Mouse (Mus musculus): ENCODE results near the gene Skil. TPM values are rescaled to one million over a fixed set of nuclear protein-coding genes. Genes with fewer than 3 reads are reported as not detected.

Gene Skil
- total and polyA plus RNA-seq, 3 experiments, result 11.1 to 18.9 (median 11.2) TPM

- H3K4me1 ChIP-seq (ENCODE audit: control insufficient read depth in 1 of 2, insufficient read depth in 2 of 2), result peaks cover 5 to 11% of the 10 kb centered on the region in 2 experiments; a peak in 3 of 4 replicates
- no peaks in the 10 kb centered on the region for H3K36me3 ChIP-seq (replicated peaks in 1 of 2; ENCODE audit: control insufficient read depth in 1 of 2, insufficient read depth in 1 of 2, low read length in 1 of 2)
- no peaks in the 10 kb centered on the region for H3K9me3 ChIP-seq (replicated peaks; ENCODE audit: low read length)
- H3K9ac ChIP-seq (ENCODE audit: insufficient read depth, low read depth), result no peak overlapping the region
- DNase-seq (ENCODE audit: extremely low read depth), result no peak
- H3K27me3 ChIP-seq (replicated peaks), result no peaks in the 10 kb centered on the region
- no peak for TF ChIP-seq SIN3A (IDR thresholded peaks at IDR 0.05; ENCODE audit: low read length)
- no peak for TF ChIP-seq USF2 (conservative IDR thresholded peaks at IDR 0.05; ENCODE audit: low read depth, low read length)
- no peak for TF ChIP-seq NELFE (IDR thresholded peaks at IDR 0.05; ENCODE audit: low read depth, low read length)
- no peak for TF ChIP-seq MAX (IDR thresholded peaks at IDR 0.05; ENCODE audit: low read length)
- TF ChIP-seq GABPA (IDR thresholded peaks at IDR 0.05; ENCODE audit: insufficient replicate concordance, low read depth, low read length), result no peak
- no peak for TF ChIP-seq POLR2AphosphoS2 (IDR thresholded peaks at IDR 0.05; ENCODE audit: low read depth, low read length)
- TF ChIP-seq ETS1 (conservative IDR thresholded peaks at IDR 0.05; ENCODE audit: low read depth, low read length), result no peak
- no peak for TF ChIP-seq ELF1 (IDR thresholded peaks at IDR 0.05; ENCODE audit: low read depth, low read length)
- TF ChIP-seq HCFC1 (IDR thresholded peaks at IDR 0.05; ENCODE audit: low read depth, low read length), result no peak
- in situ Hi-C loops (cut with MboI; ENCODE audit: low pct_ligation_motif_present, low pct_unique_long_range_greater_than_20kb, low sequenced_read_pairs), result loop anchor here (25.0 kb wide), 1 partner anchor 271 kb away; the partner anchor contains the start of gene Gpr160
- H3K79me2 ChIP-seq (replicated peaks; ENCODE audit: control insufficient read depth, extremely low read depth, insufficient read depth, poor library complexity, severe bottlenecking), result no peaks in the 10 kb centered on the region
- H3K27ac ChIP-seq (ENCODE audit: insufficient read depth, low read depth), result no peak overlapping the region
- dilution Hi-C loops (cut with MboI; ENCODE audit: extremely low pct_ligation_motif_present, extremely low pct_unique_long_range_greater_than_20kb, low sequenced_read_pairs), result no loop called here
- H3K4me3 ChIP-seq (replicated peaks in 1 of 3; ENCODE audit: low read depth in 2 of 3, low read length in 2 of 3, poor library complexity in 1 of 3), result no peak overlapping the region
- H3K4me2 ChIP-seq (ENCODE audit: insufficient read depth, low read depth, poor library complexity, severe bottlenecking), result no peak overlapping the region
Measured at GRCm38 (mm10) chr3:31133664-31134063, 38.8 kb downstream of the Skil start.

GRCm38 (mm10) chr3:31134246-31134645, 39.4 kb downstream of the Skil start:
- no peaks in the 10 kb centered on the region for H3K9me3 ChIP-seq (replicated peaks; ENCODE audit: low read length)
- in situ Hi-C loops (cut with MboI; ENCODE audit: low pct_ligation_motif_present, low pct_unique_long_range_greater_than_20kb, low sequenced_read_pairs) (loop anchor here (25.0 kb wide), 1 partner anchor 272 kb away; the partner anchor contains the start of gene Gpr160), dilution Hi-C loops (cut with MboI; ENCODE audit: extremely low pct_ligation_motif_present, extremely low pct_unique_long_range_greater_than_20kb, low sequenced_read_pairs) (no loop called here)
- H3K4me2 ChIP-seq (ENCODE audit: insufficient read depth, low read depth, poor library complexity, severe bottlenecking), result no peak overlapping the region
- DNase-seq (ENCODE audit: extremely low read depth), result no peak
- H3K27ac ChIP-seq (ENCODE audit: insufficient read depth, low read depth), result no peak overlapping the region
- H3K4me1 ChIP-seq (ENCODE audit: control insufficient read depth in 1 of 2, insufficient read depth in 2 of 2), result peaks cover 5 to 13% of the 10 kb centered on the region in 2 experiments; a peak in 3 of 4 replicates
- no peaks in the 10 kb centered on the region for H3K79me2 ChIP-seq (replicated peaks; ENCODE audit: control insufficient read depth, extremely low read depth, insufficient read depth, poor library complexity, severe bottlenecking)
- no peaks in the 10 kb centered on the region for H3K27me3 ChIP-seq (replicated peaks)
- TF ChIP-seq POLR2A (IDR thresholded peaks at IDR 0.05; ENCODE audit: low read depth, low read length), result no peak
- no peak for TF ChIP-seq NRF1 (IDR thresholded peaks at IDR 0.05; ENCODE audit: low read depth, low read length)
- no peak for TF ChIP-seq MEF2A (IDR thresholded peaks at IDR 0.05; ENCODE audit: borderline replicate concordance, low read depth, low read length)
- TF ChIP-seq BHLHE40 (IDR thresholded peaks at IDR 0.05; ENCODE audit: low read depth, low read length), result no peak
- no peak for TF ChIP-seq PAX5 (IDR thresholded peaks at IDR 0.05; ENCODE audit: low read length)
- no peak for TF ChIP-seq JUN (IDR thresholded peaks at IDR 0.05; ENCODE audit: insufficient read depth, low read depth, low read length)
- no peak for TF ChIP-seq USF1 (IDR thresholded peaks at IDR 0.05; ENCODE audit: low read depth, low read length)
- no peak for TF ChIP-seq EP300 (IDR thresholded peaks at IDR 0.05; ENCODE audit: low read length)
- TF ChIP-seq ZMIZ1 (IDR thresholded peaks at IDR 0.05; ENCODE audit: low read depth, low read length), result no peak
- TF ChIP-seq MAX (IDR thresholded peaks at IDR 0.05; ENCODE audit: low read length), result no peak
- no peak for TF ChIP-seq CHD2 (IDR thresholded peaks at IDR 0.05; ENCODE audit: low read length)
- TF ChIP-seq MYC (IDR thresholded peaks at IDR 0.05; ENCODE audit: low read depth, low read length), result no peak
- TF ChIP-seq JUND (conservative IDR thresholded peaks at IDR 0.05; ENCODE audit: low read depth, low read length), result no peak
- no peak for TF ChIP-seq TCF12 (IDR thresholded peaks at IDR 0.05; ENCODE audit: low read depth, low read length)
- no peak for TF ChIP-seq SMC3 (IDR thresholded peaks at IDR 0.05; ENCODE audit: low read depth, low read length)
- TF ChIP-seq USF2 (conservative IDR thresholded peaks at IDR 0.05; ENCODE audit: low read depth, low read length), result no peak
- no peak for TF ChIP-seq HCFC1 (IDR thresholded peaks at IDR 0.05; ENCODE audit: low read depth, low read length)
- no peak for TF ChIP-seq CHD1 (IDR thresholded peaks at IDR 0.05; ENCODE audit: low read depth, low read length)
- H3K9ac ChIP-seq (ENCODE audit: insufficient read depth, low read depth), result no peak overlapping the region
- no peaks in the 10 kb centered on the region for H3K36me3 ChIP-seq (replicated peaks in 1 of 2; ENCODE audit: control insufficient read depth in 1 of 2, insufficient read depth in 1 of 2, low read length in 1 of 2)
- no peak overlapping the region for H3K4me3 ChIP-seq (replicated peaks in 1 of 3; ENCODE audit: low read depth in 2 of 3, low read length in 2 of 3, poor library complexity in 1 of 3)
